Mouse (Mus musculus): ENCODE measurements around the gene Col9a3.
A peak's percentile ranks its signal among the peaks of the same experiment; 100 is the strongest.

Col9a3 gene

DNA sequence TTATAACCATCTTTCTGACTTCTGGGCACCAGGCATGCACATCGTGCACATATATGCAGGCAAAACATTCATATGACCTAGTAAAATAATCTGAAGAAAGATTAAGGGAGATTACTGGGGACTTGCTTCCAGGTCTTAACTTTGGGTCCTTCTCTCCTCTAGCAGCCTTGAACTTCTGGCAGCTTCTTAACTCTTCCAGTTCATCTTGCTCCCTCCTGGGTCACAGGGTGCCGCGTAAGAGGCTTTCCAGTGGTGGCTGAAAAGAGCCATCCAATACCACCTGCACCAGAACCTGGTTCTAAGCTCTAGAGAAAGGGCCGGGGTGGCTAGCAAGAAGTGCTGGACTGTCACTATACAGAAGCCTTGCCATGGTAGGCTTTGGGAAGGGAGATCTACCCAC, at the start of gene Col9a3:
TSS of gene Col9a3 (plus strand) at position 301 of the 400 bp plus-strand sequence.
- DNase-seq (ENCODE audit: low spot score) = no peak

DNA sequence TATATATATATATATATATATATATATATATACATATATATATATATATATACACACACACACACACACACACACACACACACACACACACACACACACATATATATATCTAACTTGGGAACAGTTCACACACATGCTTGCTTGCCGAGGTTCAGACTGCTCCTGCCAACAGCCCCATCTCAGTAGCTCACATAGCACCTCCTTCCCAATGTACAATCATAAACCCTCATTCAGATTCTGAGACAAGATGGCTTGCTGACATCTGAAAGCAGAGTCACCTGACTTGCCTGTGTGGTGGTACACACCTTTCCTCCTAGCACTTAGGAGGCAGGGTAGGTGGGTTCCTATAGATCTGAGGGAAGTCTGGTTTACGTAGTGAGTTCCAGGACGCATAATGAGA, 45.2 kb upstream of the Col9a3 start:
- DNase-seq (ENCODE audit: low spot score) = no peak

DNA sequence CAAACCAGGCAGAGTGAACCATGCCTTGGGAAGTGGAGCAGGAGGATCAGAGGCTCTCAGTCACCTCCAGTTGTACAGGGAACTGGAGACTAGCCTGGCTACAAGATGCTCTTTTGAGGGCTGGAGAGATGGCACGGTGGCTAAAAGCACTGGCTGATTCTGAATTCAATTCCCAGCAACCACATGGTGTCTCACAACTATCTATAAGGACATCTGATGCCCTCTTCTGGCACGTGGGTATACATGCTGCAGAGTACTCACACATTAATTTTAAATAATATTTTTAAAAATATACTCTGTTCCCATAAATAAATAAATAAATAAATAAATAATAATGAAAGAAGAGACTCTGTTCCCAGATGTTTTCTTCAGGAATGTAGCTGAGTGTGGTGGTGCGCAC, 42.4 kb upstream of the Col9a3 start:
- DNase-seq (ENCODE audit: low spot score) = peak; percentile 51

DNA sequence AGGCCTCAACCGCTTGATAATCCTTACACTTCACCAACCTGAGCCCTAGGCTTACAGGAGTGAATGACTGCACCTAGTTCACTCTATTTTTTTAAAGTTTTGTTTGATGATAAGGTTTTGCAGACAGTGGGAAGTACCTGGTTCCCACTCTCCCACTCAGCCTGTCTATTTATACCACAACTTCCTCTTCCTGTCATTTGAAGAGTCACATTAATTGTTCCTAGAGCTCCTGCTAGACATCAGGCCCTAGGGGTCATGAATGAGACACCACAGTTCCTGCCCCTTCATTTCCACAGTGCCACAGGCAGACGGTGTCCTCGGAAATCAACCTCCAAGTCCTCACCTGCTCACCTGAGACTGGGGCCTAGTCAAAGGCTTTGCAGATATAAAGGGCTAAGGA, 41.1 kb upstream of the Col9a3 start:
- no peak for DNase-seq (ENCODE audit: low spot score)

DNA sequence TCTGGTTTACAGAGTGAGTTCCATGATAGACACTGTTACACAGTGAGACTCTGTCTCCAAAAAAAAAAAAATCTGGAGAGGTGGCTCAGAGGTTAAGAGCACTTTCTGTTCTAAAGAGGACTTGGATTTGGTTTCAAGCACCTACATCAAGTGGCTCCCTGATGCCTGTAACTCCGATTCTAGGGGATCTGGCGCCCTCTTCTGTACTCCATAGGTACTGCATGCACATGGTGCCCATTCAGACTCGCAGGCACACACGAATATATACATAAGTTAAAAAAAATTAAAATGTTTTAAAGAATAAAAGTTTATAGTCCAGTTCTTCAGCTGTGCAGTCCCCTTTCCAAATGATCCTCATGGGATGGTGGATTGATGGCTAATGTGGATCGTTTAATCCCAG, 37.3 kb upstream of the Col9a3 start:
- DNase-seq (ENCODE audit: low spot score) = no peak

DNA sequence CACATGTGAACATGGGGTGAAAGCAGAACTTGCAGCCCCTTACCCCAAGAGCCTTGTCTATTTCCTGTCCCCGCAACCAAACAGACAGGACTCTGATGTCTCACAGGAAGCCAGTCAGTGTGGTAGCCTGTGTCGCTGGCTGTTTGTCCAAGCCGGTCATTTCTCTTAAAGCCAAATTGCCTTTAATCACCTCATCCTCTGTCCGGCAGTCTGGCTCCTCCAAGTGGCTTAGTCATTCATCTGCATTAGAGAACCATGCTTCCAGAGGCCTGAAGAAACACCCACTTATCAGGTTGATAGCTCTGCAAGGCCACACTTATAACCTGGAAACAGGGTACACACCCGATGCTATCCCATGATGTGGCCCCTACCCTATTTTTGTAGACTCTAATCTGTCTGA, 35.4 kb upstream of the Col9a3 start:
- DNase-seq (ENCODE audit: low spot score) = peak; percentile 79

DNA sequence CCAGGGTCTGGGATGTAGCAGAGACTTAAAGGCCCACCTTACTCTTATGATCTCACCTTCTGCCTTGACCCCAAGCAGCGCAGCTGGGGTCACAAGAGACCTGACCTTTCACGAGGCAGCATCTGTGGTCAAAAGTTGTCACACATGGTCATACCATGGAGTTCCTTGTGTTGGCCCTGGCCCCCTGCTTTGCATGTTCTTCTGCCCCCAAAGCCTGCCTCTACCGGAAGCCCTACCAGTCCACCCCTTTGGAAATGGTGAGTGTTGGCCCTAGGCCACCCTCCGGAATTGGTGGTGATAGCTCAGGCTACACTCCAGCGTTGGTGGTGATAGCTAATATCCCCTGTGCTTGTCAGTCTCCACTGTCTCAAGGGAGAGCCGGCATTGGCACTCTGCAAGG, 34.3 kb upstream of the Col9a3 start:
- DNase-seq (ENCODE audit: low spot score) = no peak

DNA sequence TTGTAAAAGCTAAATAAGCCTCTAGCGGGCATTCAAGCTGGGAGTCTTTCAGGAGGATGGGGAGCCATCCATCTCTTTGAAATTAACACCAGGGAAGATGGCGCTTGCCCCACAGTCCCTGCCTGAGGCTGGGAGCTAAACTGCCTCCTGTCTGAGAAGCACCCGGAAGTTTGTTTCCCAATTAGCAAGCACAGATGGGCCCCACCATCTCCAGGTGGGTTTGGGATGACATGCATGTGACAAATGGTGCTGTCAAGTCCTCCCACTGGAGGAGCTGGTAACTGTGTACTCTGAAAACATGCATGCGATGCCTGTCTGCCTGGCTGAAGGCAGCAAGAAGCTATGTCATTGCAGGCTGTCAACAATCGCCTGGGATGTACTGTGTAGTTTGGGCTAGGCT, 33.7 kb upstream of the Col9a3 start:
- no peak for DNase-seq (ENCODE audit: low spot score)

DNA sequence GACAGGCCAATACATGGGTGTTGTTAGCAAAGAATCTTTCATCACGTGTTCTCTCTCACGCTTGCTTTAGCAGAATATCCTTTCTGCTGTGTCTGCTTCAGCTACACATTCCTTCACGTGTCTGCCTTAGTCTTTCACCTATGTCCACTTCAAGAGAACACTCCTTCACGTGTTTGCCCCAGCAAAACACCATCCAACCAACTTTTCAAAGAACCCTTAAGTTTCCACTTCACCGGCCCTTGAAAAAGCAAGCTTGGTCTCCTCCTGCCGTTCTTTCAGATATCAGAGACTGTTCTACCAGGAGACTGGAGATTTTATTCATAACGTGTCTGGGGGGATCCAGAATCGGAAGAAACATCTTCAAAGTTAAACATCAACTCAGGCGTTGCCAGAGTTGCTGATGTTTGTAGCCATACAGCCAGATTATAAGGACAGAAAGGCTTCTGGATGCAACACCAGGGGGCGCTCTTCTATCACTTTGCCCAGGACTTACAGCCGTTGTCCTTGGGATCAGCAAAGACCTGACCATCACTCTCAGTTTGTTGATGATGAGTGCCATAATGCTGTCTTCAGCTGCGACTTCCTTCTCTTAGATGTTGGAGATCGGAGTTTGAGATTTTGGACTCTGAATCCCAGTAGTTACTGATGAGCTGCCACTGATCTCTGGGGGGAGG, 31.2 kb upstream of the Col9a3 start:
- DNase-seq (ENCODE audit: low spot score) = peak; percentile 90

DNA sequence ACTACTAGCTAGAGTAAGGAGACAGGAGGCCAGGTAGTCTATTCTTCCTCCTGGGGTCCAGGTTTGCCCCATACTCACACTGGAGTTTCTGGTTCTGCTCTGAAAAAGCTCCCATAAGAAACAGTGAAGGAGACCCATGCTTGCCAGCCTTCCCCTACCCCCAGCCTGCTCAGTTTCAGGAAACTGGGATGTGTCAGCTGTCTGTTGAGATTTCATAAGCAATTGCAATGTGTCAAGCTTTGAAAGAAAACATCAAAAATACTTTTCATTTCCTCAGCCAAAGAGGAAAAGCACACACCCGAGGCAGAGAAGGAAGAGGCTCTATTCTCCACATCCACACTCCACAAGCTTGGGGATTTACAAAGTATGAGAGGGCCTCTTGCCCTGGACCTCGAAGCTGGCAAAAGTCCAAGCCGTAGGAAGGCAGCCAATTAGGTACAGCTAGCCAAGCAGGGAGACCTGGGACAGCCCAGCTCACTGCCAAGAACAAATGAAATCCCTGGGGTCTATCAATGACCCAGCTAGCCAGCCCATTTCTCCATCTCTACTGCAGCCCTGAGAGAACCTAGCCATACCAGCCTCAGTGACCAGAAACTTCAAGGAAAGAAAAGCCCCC, 28.5 kb upstream of the Col9a3 start:
- DNase-seq (ENCODE audit: low spot score) = peak; percentile 78

DNA sequence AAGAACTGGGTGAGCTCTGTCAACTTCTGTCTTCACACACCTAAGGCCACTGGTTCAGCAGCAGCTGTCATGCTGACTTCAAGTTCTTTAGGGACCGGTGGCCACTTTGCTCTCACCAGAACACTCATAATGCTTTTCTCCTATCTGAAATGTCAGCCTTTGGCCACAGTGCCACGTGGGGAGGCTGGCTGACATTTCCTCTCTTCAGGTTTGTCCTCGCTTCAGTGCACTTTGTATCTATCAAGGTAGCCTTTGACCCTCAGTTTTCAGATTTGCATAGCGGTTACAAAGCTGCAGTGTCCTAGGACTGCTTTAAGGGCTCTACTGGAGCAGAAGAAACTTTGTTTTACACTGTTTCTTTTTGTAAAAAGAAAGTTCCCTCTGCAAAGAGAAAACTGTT, 21.1 kb upstream of the Col9a3 start:
- DNase-seq (ENCODE audit: low spot score) = no peak

DNA sequence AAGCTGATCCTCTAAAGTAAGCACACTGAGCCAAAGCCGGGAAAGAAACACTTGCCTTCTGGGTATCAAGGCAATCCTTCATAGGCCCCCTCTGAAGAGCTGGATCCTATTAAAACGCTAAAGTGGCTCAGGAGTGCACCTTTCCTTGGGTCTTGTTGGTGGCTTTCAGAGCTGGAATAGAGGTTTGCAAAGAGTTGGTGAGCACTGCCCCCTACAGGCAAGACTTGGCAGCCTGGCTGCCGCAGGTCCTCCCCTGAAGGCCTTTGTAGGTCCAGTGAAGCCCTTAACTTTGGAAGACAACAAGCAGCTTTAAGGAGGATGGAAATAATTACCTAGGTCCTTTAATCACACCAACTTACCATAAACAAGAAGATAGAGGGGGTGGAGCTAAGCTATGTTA, 18.9 kb upstream of the Col9a3 start:
- peak; percentile 90 for DNase-seq (ENCODE audit: low spot score)

DNA sequence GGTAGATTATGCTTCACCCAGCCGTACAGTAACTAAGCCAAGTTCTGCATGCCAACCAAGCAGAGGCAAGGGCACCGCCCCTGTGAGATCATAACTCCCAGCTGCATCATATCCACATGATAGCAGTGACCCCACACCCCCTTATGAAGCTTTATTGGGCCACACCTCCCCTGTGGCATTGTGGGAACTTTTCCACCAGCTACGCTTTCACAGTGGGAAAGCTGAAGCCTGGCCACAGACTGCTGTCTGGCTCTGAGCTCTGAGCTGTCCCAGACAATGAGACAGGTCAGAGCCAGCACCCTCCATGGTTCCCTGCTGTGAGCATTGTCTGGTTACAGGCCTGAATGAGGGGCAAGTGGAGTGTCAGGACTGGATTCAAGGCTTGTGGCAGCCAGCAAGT, 16.6 kb upstream of the Col9a3 start, which contains the start of gene Mrgbp:
TSS of gene Mrgbp (plus strand) at position 303 of the 400 bp plus-strand sequence.
- peak; percentile 82 for DNase-seq (ENCODE audit: low spot score)

DNA sequence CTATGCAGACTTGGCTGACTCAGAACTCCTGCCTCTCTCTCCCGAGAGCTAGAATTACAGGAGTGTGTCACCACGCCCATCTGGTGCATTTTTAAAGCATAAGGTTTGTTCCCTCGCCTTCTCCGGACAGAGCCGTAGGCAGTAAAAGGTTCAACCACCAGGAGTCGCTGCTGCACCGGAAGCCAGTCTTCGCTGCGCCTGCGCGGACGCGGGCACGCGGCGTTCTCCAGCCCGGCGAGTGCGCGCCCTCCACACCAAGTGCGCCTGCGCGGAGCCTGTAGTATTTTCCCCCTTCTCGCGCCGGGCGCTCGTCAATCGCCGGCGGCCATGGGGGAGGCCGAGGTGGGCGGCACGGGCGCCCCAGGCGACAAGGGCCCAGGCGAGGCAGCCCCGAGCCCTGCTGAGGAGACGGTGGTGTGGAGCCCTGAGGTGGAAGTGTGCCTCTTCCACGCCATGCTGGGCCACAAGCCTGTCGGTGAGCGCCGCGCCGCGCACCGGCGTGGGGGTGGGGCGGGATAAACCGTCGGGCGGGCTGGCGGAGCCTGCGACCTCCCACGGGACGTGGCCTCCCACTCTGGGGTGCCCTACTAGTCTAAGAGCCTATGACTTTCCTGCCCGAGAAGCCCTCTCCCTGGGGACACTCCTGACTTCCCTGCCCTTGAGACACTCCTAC, 15.0 kb upstream of the Col9a3 start:
- peak; percentile 99 for DNase-seq (ENCODE audit: low spot score)

DNA sequence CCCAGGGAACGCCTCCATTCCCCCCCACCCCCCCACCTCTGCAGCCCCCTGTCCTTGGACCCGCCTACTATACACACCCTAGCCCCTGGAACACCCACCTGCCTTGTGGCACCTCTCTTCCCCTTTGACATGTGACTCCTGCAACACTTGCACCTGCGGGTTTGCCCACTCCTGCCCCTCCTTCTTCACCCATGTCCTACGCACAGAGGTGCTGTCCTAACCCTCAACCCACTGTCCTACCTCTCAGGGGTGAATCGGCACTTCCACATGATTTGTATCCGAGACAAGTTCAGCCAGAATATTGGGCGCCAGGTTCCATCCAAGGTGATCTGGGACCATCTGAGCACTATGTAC, 14.5 kb upstream of the Col9a3 start:
- DNase-seq (ENCODE audit: low spot score) = peak; percentile 45

DNA sequence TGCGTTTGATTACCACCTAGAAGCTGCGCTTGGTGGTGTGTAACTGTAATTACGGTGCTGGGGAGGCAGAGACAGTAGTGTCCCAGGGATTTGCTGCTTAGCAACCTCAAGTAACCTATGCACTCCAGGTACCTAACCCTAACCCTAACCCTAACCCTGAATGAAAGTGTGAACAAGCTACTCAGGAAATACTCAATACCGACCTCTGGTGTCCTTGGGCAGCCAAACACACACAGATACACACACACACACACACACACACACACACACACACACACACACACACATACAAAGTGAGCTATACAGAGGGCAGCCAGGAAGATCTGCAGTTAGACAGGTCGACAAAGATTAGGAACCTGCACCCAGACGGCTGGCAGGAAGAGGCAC, 8.9 kb upstream of the Col9a3 start:
- no peak for DNase-seq (ENCODE audit: low spot score)

DNA sequence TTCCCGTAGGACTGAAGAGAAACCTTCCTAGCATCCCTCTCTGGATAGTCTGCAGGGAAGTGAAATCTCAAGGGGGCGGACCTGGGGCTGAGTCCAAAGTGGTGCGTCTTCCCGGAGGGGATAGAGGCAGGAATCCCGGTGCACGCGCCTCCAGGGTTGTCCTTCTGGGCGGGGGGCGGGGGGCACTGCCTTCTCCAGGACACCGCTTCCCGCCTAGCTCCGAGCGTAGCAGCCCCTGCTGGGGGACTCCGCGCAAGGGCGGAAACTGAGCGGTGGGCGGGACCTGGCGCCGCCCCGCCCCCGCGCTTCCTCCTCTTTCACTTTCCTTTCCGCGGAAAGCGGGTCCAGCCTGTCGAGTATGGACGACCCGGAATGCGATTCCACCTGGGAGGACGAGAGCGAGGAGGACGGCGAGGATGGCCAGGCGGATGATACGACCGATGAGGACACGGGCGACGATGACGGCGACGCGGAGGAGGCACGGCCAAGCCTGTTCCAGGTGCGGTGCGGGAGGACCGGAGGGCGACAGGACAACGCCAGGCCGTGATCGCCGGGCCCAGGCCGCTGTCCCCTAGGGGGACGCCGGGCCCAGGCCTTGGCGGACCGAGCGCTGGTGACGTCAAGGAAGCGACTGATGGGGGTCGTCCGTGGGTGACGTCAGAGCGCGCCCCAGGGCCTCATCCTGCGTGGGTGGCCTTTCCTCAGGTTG, 8.3 kb upstream of the Col9a3 start, which contains the start of gene Ogfr:
TSS of gene Ogfr (plus strand) at position 123 of the 709 bp plus-strand sequence.
- peak; percentile 94 for DNase-seq (ENCODE audit: low spot score)

DNA sequence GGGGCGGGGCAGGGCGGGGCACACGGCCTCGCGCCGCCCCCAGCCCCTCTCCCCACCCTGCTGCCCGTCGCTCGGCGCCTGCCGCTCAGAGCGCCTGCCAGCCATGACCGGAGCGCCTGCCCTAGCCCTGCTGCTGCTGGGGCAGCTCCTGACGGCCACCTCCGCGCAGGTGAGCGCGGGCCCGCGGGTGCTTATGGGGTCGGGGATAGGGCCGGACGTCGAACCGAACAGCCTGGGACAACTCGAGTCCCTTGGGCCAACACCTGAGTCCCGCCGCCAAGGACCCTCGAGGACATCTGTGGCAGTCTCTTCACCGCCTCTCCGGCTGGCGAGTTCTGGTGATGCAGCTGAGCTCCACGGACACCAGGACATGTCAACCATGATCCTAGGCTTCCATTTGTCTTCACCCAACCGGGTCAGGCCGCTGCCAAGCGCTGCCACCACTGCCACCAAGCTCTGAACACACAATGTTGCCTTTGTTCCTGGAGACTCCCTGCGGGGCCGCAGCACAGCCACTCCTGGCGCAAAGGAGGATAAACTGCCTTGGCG, 641 bp downstream of the Col9a3 start:
- DNase-seq (ENCODE audit: low spot score) = no peak

DNA sequence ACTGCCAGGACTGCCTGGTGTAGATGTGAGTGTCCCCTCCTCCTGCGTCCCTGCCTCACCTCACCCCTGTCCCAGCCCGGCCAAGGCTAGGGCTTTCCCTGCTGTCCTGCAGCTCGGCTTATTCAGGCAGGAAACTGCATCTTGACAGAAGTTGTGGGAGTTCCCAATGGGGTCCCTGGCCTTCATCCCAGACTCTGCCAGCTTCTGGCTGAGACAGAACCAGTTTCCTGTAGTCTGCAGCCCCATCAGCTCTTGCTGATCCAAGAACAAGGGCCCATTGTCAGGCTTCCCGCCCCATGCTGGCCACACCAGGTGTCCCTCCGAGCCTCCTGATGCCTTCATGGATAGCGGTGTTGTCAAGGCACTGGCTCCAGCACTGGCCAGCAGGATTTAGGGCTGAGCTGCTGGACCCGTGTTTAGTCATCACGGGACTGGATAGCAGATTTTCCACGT, 3.0 kb downstream of the Col9a3 start:
- DNase-seq (ENCODE audit: low spot score) = peak; percentile 79

DNA sequence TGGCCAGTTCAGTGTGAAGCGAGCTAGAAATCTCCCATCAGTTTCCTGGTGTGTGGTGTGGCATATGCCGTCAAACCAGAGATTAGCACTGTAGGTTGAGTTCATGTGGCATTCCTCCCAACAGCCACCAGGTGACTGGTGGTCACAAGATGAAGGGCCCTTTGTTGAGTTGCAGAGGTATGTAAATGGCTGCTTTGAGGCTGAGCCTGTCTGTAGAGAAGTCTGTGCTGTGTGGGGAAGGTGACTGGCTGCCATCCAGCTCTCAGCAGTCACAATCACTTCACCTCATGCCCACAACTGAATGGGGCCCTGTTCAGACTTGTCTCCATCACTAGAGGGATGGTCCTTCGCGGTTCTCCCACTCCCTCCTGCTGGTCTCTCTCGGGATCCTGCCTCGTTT, 7.2 kb downstream of the Col9a3 start:
- DNase-seq (ENCODE audit: low spot score) = no peak

DNA sequence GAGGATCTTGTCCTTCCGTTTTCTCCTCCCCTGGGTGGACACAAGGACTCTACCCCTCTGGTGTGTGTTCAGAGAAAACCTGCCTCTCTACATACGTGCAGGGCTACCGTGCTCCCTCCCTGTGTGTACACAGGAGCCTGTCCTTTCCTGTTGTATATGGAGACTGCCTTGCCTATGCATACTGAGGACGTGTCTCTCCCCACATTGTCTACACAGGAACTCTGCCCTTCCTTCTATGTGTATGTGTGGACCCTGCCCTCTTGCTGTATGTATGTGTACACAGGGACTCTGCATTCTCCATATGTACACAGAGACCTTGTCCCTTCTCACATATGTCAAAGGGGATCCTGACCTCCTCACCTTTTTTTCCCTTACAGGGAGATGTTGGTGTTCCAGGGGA, 12.7 kb downstream of the Col9a3 start:
- no peak for DNase-seq (ENCODE audit: low spot score)

DNA sequence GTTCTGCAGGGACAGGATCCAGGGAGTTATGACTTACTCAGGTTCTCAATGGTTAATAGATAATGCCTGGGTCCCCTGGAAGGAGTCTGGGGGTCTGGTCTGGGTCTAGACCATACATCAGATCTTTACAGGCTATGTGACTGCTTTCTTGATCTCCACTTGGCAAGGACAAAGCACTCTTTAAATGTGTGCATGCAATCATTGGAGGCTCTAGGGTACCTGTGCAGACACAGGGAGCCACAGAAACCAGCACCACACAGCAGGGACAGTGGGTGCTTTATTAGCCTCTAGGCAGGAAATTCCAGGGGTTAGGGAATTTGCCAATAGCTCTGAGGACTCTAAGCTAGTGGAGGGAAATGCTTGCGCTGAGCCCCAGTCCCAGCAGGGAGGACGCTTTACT, 14.3 kb downstream of the Col9a3 start:
- DNase-seq (ENCODE audit: low spot score) = no peak
